Mouse (Mus musculus) midbrain, embryonic 10.5 days (tissue): ENCODE measurements around the gene Chrd. TPM values are rescaled to one million over a fixed set of nuclear protein-coding genes. Genes with fewer than 3 reads are reported as not detected.
A peak's percentile ranks its signal among the peaks of the same experiment; 100 is the strongest.

Experiments used
- DNase-seq: peaks from one replicate; pipeline ENCODE4 v3.0.0-alpha.2; 2017; ENCODE audit warnings: low spot score
- H3K27ac ChIP-seq: fragments of 300-500 bp; sonication (generic); replicated peaks from 2 replicates; pipeline ENCODE4 v1.5.1; 2016; ENCODE audit warnings: mild to moderate bottlenecking
- H3K27me3 ChIP-seq: fragments of 300-500 bp; sonication (generic); 2 replicates; pipeline ENCODE4 v1.6.1; 2016; ENCODE audit warnings: low read depth, mild to moderate bottlenecking; ENCODE audit not compliant: poor library complexity, severe bottlenecking
- H3K36me3 ChIP-seq: fragments of 300-500 bp; sonication (generic); 2 replicates; pipeline ENCODE4 v1.6.1; 2016; ENCODE audit warnings: mild to moderate bottlenecking, moderate library complexity
- H3K4me1 ChIP-seq: fragments of 300-500 bp; sonication (generic); 2 replicates; pipeline ENCODE4 v1.6.1; 2016
- H3K4me3 ChIP-seq: fragments of 300-500 bp; sonication (generic); 2 replicates; pipeline ENCODE4 v1.5.1; 2016; ENCODE audit warnings: mild to moderate bottlenecking, moderate library complexity
- H3K9me3 ChIP-seq: fragments of 300-500 bp; sonication (generic); replicated peaks from 2 replicates; pipeline ENCODE4 v1.6.1; 2016; ENCODE audit warnings: mild to moderate bottlenecking
- WGBS: fragments of 180-500 bp; shearing (Covaris S2); methylation state at CpG from one replicate; pipeline ENCODE4 v1.1.7; 2016; 5-methylcytosine and 5-hydroxymethylcytosine counted together
- polyA plus RNA-seq: library from polyadenylated mRNA; unstranded; fragments of >200 nt; fragmentation: Nextera tagmentation; extraction: Ambion mirVana; gene quantifications from 2 replicates; pipeline ENCODE4 v1.2.1, GENCODE M21; 2016

Chrd gene
- polyA plus RNA-seq, 1 experiment from 2014 or later, result 1.5 TPM

GRCm38 (mm10) chr16:20714307-20715080 is 18.4 kb upstream of the Chrd start:
- Histone ChIP-seq H3K4me1 (peaks cover 50% of the 10 kb centered on the region), H3K4me3 (peak overlapping the region; percentile 74), H3K27me3 (peaks cover 9% of the 10 kb centered on the region; the same call in 1 of the 2 replicates), H3K27ac (peak overlapping the region; percentile 92), H3K36me3 (peaks cover 44% of the 10 kb centered on the region), H3K9me3 (no peaks in the 10 kb centered on the region)
- 28% methylated on average over 11 of the region's 11 CpGs for WGBS
- DNase-seq, result peak; percentile 25

GRCm38 (mm10) chr16:20715161-20715560 is 17.8 kb upstream of the Chrd start:
- Histone ChIP-seq H3K4me3 (peak overlapping the region; percentile 74), H3K9me3 (no peaks in the 10 kb centered on the region), H3K36me3 (peaks cover 45% of the 10 kb centered on the region), H3K4me1 (peaks cover 50% of the 10 kb centered on the region), H3K27me3 (peaks cover 9% of the 10 kb centered on the region; the same call in 1 of the 2 replicates), H3K27ac (peak overlapping the region; percentile 92)
- WGBS, result 48% methylated on average over 2 of the region's 2 CpGs
- DNase-seq, result peak; percentile 13

GRCm38 (mm10) chr16:20715566-20715965 is 17.4 kb upstream of the Chrd start:
- H3K27me3 ChIP-seq, result peaks cover 9% of the 10 kb centered on the region; the same call in 1 of the 2 replicates
- WGBS, result under 1% methylated on average over 12 of the region's 12 CpGs
- H3K36me3 ChIP-seq, result peaks cover 45% of the 10 kb centered on the region
- peak overlapping the region; percentile 92 for H3K27ac ChIP-seq
- H3K4me1 ChIP-seq, result peaks cover 50% of the 10 kb centered on the region
- peak overlapping the region; percentile 74 for H3K4me3 ChIP-seq
- H3K9me3 ChIP-seq, result no peaks in the 10 kb centered on the region
- no peak for DNase-seq

GRCm38 (mm10) chr16:20715976-20716840 is 16.7 kb upstream of the Chrd start:
- WGBS, result under 1% methylated on average over 68 of the region's 68 CpGs
- Histone ChIP-seq H3K4me1 (peaks cover 50% of the 10 kb centered on the region), H3K27ac (peak overlapping the region; percentile 92), H3K4me3 (peak overlapping the region; percentile 74), H3K36me3 (peaks cover 45% of the 10 kb centered on the region), H3K27me3 (peaks cover 9% of the 10 kb centered on the region; the same call in 1 of the 2 replicates), H3K9me3 (no peaks in the 10 kb centered on the region)
- peak; percentile 88 for DNase-seq

- H3K27ac ChIP-seq, result peak overlapping the region; percentile 92
- peaks cover 9% of the 10 kb centered on the region; the same call in 1 of the 2 replicates for H3K27me3 ChIP-seq
- DNase-seq, result no peak
- H3K36me3 ChIP-seq, result peaks cover 45% of the 10 kb centered on the region
- H3K4me3 ChIP-seq, result peak overlapping the region; percentile 74
- H3K9me3 ChIP-seq, result no peaks in the 10 kb centered on the region
- peaks cover 50% of the 10 kb centered on the region for H3K4me1 ChIP-seq
- WGBS, result 0% methylated on average over 8 of the region's 8 CpGs
Observed at GRCm38 (mm10) chr16:20716841-20717180, 16.1 kb upstream of the Chrd start.

GRCm38 (mm10) chr16:20717181-20717977 is 15.5 kb upstream of the Chrd start, which contains the start of the genes Polr2h and Clcn2:
Polr2h (plus strand) TSS chr16:20717665.
Clcn2 (minus strand) TSS chr16:20717746.
- Histone ChIP-seq H3K9me3 (no peaks in the 10 kb centered on the region), H3K27ac (peak within 1 kb of the TSS; percentile 92), H3K4me3 (peak within 1 kb of the TSS; percentile 74), H3K4me1 (peaks cover 50% of the 10 kb centered on the region), H3K27me3 (peaks cover 9% of the 10 kb centered on the region; the same call in 1 of the 2 replicates), H3K36me3 (peaks cover 45% of the 10 kb centered on the region)
- peak; percentile 95 for DNase-seq
- under 1% methylated on average over 62 of the region's 62 CpGs for WGBS

GRCm38 (mm10) chr16:20717978-20718670 is 14.8 kb upstream of the Chrd start:
- H3K36me3 ChIP-seq, result peaks cover 44% of the 10 kb centered on the region
- no peak for DNase-seq
- H3K27ac ChIP-seq, result peak overlapping the region; percentile 92
- peaks cover 50% of the 10 kb centered on the region for H3K4me1 ChIP-seq
- H3K27me3 ChIP-seq, result peaks cover 9% of the 10 kb centered on the region; the same call in 1 of the 2 replicates
- peak overlapping the region; percentile 74 for H3K4me3 ChIP-seq
- no peaks in the 10 kb centered on the region for H3K9me3 ChIP-seq
- 4% methylated on average over 18 of the region's 18 CpGs for WGBS

- Histone ChIP-seq H3K4me3 (no peak overlapping the region), H3K27ac (no peak overlapping the region), H3K4me1 (peaks cover 20% of the 10 kb centered on the region), H3K27me3 (no peaks in the 10 kb centered on the region), H3K36me3 (peaks cover 37% of the 10 kb centered on the region), H3K9me3 (no peaks in the 10 kb centered on the region)
- 85% methylated on average over 10 of the region's 10 CpGs for WGBS
- DNase-seq, result no peak
Observed at GRCm38 (mm10) chr16:20721808-20722207, 11.1 kb upstream of the Chrd start.

- Histone ChIP-seq H3K27me3 (no peaks in the 10 kb centered on the region), H3K27ac (no peak overlapping the region), H3K36me3 (peaks cover 37% of the 10 kb centered on the region), H3K4me3 (no peak overlapping the region), H3K4me1 (peaks cover 13% of the 10 kb centered on the region), H3K9me3 (no peaks in the 10 kb centered on the region)
- DNase-seq, result no peak
- 86% methylated on average over 4 of the region's 4 CpGs for WGBS
Observed at GRCm38 (mm10) chr16:20722736-20723135, 10.2 kb upstream of the Chrd start.

GRCm38 (mm10) chr16:20723247-20723646 is 9.7 kb upstream of the Chrd start:
- peaks cover 37% of the 10 kb centered on the region for H3K36me3 ChIP-seq
- H3K4me3 ChIP-seq, result no peak overlapping the region
- no peak for DNase-seq
- H3K9me3 ChIP-seq, result no peaks in the 10 kb centered on the region
- peaks cover 12% of the 10 kb centered on the region for H3K4me1 ChIP-seq
- no peak overlapping the region for H3K27ac ChIP-seq
- 65% methylated on average over 4 of the region's 4 CpGs for WGBS
- no peaks in the 10 kb centered on the region for H3K27me3 ChIP-seq

GRCm38 (mm10) chr16:20724338-20724748 is 8.6 kb upstream of the Chrd start:
- Histone ChIP-seq H3K27me3 (no peaks in the 10 kb centered on the region), H3K4me1 (peaks cover 5% of the 10 kb centered on the region; the same call in 1 of the 2 replicates), H3K9me3 (no peaks in the 10 kb centered on the region), H3K27ac (no peak overlapping the region), H3K36me3 (peaks cover 37% of the 10 kb centered on the region), H3K4me3 (no peak overlapping the region)
- DNase-seq, result peak; percentile 59
- WGBS, result 35% methylated on average over 5 of the region's 5 CpGs
